Mouse (Mus musculus) heart, embryonic 12.5 days (tissue): ENCODE results near the gene Aven. TPM values are rescaled to one million over a fixed set of nuclear protein-coding genes. Genes with fewer than 3 reads are reported as not detected.

ENCODE experiments used
- ATAC-seq: fragments of 200-750 bp; cut with Nextera tagmentation; 2 replicates; pipeline ENCODE4 v1.8.0; 2017; ENCODE audit warnings: moderate TSS enrichment, moderate library complexity; ENCODE audit not compliant: insufficient number of reproducible peaks, low FRiP score
- H3K27ac ChIP-seq: fragments of 300-500 bp; sonication (generic); 2 replicates; pipeline ENCODE4 v1.5.1; 2016; ENCODE audit warnings: mild to moderate bottlenecking, moderate library complexity; ENCODE audit not compliant: poor library complexity, severe bottlenecking
- H3K27me3 ChIP-seq: fragments of 300-500 bp; sonication (generic); replicated peaks from 2 replicates; pipeline ENCODE4 v1.6.1; 2016; ENCODE audit warnings: mild to moderate bottlenecking, moderate library complexity
- H3K36me3 ChIP-seq: fragments of 300-500 bp; sonication (generic); 2 replicates; pipeline ENCODE4 v1.6.1; 2016; ENCODE audit warnings: mild to moderate bottlenecking, moderate library complexity
- H3K4me1 ChIP-seq: fragments of 300-500 bp; sonication (generic); replicated peaks from 2 replicates; pipeline ENCODE4 v1.6.1; 2016; ENCODE audit warnings: mild to moderate bottlenecking
- H3K4me2 ChIP-seq: fragments of 300-500 bp; sonication (generic); 2 replicates; pipeline ENCODE4 v1.6.1; 2016; ENCODE audit warnings: mild to moderate bottlenecking, moderate library complexity
- H3K4me3 ChIP-seq: fragments of 300-500 bp; sonication (generic); 2 replicates; pipeline ENCODE4 v1.5.1; 2016; ENCODE audit warnings: mild to moderate bottlenecking
- H3K9ac ChIP-seq: fragments of 300-500 bp; sonication (generic); 2 replicates; pipeline ENCODE4 v1.6.1; 2016; ENCODE audit warnings: mild to moderate bottlenecking, moderate library complexity
- H3K9me3 ChIP-seq: fragments of 300-500 bp; sonication (generic); replicated peaks from 2 replicates; pipeline ENCODE4 v1.6.1; 2016; ENCODE audit warnings: mild to moderate bottlenecking, moderate library complexity
- WGBS: fragments of 180-500 bp; shearing (Covaris S2); methylation state at CpG from one replicate; pipeline ENCODE4 v1.1.7; 2016; 5-methylcytosine and 5-hydroxymethylcytosine counted together
- polyA plus RNA-seq: library from polyadenylated mRNA; unstranded; fragments of >200 nt; fragmentation: Nextera tagmentation; extraction: Ambion mirVana; gene quantifications from 2 replicates; pipeline ENCODE4 v1.2.1, GENCODE M21; 2016

The Aven gene
- polyA plus RNA-seq, 1 experiment from 2014 or later, result 12.1 TPM

DNA sequence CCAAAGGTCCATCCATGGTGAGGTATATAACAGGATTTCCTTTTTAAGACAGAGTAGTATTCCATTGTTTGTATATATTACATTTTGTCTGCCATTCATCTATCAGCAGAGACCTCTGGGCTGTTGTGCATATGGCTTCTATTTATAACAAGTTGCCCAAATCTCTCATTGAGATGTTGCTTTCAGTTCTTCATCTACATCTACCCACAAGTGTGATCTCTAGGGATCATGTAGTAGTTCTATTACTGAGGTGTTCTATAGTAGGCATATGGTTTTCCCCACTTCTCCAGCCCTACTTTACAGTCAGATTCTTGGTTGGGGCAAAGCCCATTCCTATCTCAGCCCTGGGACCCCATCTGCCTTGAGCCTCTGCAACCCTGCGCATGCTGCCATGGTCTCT lies 72.3 kb downstream of the Aven start:
- 93% methylated on average over 1 of the region's 1 CpGs for WGBS
- no peaks in the 10 kb centered on the region for H3K9me3 ChIP-seq
- no peak overlapping the region for H3K27ac ChIP-seq
- H3K4me1 ChIP-seq, result peaks cover 6% of the 10 kb centered on the region; the same call in 1 of the 2 replicates
- no peaks in the 10 kb centered on the region for H3K27me3 ChIP-seq
- H3K4me2 ChIP-seq, result no peak overlapping the region
- H3K9ac ChIP-seq, result no peak overlapping the region
- no peaks in the 10 kb centered on the region for H3K36me3 ChIP-seq
- H3K4me3 ChIP-seq, result no peak overlapping the region
- no peak for ATAC-seq

DNA sequence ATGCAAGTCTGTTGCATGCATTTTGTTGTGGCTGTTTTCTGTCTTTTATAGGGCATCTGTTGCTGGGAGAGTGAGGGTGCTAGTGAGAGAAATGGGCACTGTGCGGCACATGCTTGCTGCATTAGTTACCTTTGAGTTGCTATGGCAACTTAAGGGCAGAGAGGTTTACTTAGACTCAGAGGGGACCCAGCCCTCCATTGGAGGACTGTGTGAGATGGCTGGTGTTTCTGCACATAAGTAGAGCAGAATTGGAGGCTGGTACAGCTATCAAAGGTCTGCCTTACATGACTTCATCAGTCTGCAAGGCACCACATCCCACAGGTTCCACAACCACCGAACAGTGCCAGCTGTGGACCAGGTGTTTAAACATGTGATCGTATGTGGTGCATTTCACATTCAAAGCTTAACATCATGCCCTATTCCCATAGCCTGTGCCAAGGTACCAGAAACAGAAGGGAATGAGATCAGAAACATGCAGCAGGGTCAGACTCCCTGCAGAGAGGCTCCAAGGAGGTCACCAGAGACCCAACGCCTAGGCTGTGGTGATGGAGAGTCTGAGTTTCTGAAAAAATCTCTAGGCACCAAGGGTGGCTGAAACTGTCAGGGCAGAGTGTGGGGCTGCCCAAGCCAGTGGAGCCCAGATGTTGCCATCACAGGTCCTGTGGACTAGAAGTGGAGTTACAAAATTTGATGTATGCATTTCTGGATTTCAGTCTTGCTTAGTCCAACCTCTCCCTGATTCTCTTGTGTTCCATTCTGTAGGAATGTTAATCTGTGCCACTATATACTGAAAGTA lies 73.7 kb downstream of the Aven start:
- ATAC-seq, result no peak
- Histone ChIP-seq H3K9ac (no peak overlapping the region), H3K4me1 (peaks cover 6% of the 10 kb centered on the region; the same call in 1 of the 2 replicates), H3K4me2 (no peak overlapping the region), H3K27ac (no peak overlapping the region), H3K9me3 (no peaks in the 10 kb centered on the region), H3K36me3 (no peaks in the 10 kb centered on the region), H3K27me3 (no peaks in the 10 kb centered on the region), H3K4me3 (no peak overlapping the region)
- 78% methylated on average over 4 of the region's 4 CpGs for WGBS

DNA sequence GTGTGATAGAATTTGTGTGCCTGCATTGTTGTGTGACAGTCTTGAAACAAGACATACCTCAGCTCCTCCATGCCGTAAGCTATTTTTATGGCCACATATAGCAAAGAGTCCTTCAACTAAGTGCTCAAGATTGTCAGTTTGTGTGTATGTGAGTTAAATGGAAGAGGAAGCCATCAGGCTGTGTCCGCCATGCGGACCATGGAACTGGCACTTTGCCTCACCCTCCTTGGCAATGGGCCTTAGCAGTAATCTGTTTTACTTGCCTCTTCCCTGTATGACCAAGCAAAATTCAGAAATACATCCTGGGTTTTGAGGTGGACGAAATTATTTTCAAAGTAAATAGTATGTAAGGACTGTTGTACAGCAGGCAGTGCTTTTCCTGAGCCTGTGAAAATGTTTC lies 75.0 kb downstream of the Aven start:
- H3K36me3 ChIP-seq, result no peaks in the 10 kb centered on the region
- no peaks in the 10 kb centered on the region for H3K9me3 ChIP-seq
- H3K27me3 ChIP-seq, result no peaks in the 10 kb centered on the region
- ATAC-seq, result no peak
- H3K4me2 ChIP-seq, result no peak overlapping the region
- H3K27ac ChIP-seq, result no peak overlapping the region
- no peak overlapping the region for H3K4me3 ChIP-seq
- 86% methylated on average over 4 of the region's 4 CpGs for WGBS
- no peak overlapping the region for H3K9ac ChIP-seq
- H3K4me1 ChIP-seq, result peaks cover 6% of the 10 kb centered on the region; the same call in 1 of the 2 replicates

DNA sequence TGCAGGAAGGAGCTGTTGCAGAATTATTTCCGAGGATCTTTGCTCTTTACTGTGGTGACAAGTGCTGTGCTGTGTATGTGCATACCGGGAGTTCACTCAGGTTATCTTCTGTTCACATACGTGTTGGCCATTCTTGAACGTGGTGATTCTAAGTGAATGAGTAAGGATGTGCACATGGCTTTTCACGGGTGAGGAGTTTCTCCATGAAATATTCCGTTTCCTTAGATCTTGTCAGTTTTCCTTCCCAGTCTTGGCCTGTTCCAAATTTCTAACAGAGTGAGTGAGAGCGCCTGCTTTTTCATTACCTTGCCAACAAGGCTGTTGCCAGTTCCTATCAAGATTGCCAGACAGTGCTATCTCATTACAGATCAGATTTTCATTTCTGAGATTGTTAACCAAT lies 98.2 kb downstream of the Aven start:
- H3K27ac ChIP-seq, result no peak overlapping the region
- H3K4me1 ChIP-seq, result no peaks in the 10 kb centered on the region
- H3K9me3 ChIP-seq, result no peaks in the 10 kb centered on the region
- H3K4me2 ChIP-seq, result no peak overlapping the region
- ATAC-seq, result no peak
- no peaks in the 10 kb centered on the region for H3K36me3 ChIP-seq
- no peak overlapping the region for H3K9ac ChIP-seq
- 76% methylated on average over 7 of the region's 7 CpGs for WGBS
- no peak overlapping the region for H3K4me3 ChIP-seq
- H3K27me3 ChIP-seq, result no peaks in the 10 kb centered on the region

- no peak for ATAC-seq
- Histone ChIP-seq H3K4me3 (no peak overlapping the region), H3K4me2 (no peak overlapping the region), H3K9ac (no peak overlapping the region), H3K36me3 (no peaks in the 10 kb centered on the region), H3K9me3 (no peaks in the 10 kb centered on the region), H3K27ac (no peak overlapping the region), H3K27me3 (no peaks in the 10 kb centered on the region), H3K4me1 (no peaks in the 10 kb centered on the region)
- 66% methylated on average over 6 of the region's 6 CpGs for WGBS
Measured at GRCm38 (mm10) chr2:112591451-112591871, 98.7 kb downstream of the Aven start.

DNA sequence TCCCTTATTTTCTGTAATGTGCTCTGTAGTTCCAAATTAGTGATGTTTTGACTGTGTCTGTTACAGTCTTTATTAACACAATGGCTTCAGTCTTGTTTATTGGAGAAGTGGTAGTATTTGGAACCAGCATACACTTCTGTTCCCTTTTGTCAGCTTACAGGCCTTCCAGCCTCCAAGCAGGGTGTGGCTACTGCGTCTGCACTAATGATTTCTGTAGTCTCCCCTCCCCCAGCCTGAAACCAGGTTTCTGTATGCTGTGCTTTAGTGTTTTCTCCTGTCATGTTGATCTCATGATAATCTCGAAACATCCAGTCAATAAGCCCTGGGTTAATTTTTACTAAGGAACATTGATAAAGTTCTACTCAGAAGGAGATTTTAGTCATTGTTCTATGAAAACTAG lies 100.6 kb downstream of the Aven start:
- H3K4me1 ChIP-seq, result no peaks in the 10 kb centered on the region
- no peak overlapping the region for H3K27ac ChIP-seq

DNA sequence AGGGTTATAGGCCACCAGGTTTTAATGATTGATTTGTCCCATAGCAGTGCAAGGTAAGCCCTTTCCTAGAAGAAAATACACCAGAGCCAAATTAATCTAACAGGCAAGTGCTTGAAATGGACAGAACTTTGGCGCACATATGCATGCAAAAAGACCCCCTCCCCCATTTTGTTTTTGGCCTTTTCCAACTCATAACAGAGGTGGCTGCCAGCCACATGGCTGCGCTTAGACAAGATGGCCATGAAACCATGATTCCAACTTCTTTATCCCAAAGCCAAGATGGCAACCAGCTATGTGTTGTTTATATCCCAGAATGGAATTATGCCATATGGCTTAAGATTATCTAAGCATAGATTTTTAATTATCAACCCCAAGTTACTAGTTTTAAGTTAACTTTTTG lies 101.0 kb downstream of the Aven start:
- Histone ChIP-seq H3K4me1 (no peaks in the 10 kb centered on the region), H3K36me3 (no peaks in the 10 kb centered on the region), H3K9ac (no peak overlapping the region), H3K27ac (no peak overlapping the region), H3K4me3 (no peak overlapping the region), H3K4me2 (no peak overlapping the region), H3K9me3 (no peaks in the 10 kb centered on the region), H3K27me3 (no peaks in the 10 kb centered on the region)
- WGBS, result 90% methylated on average over 2 of the region's 2 CpGs
- ATAC-seq, result no peak

More for the DNA sequence above, 100.6 kb downstream of the Aven start:
- 70% methylated on average over 2 of the region's 2 CpGs for WGBS
- H3K9me3 ChIP-seq, result no peaks in the 10 kb centered on the region
- no peaks in the 10 kb centered on the region for H3K27me3 ChIP-seq
- ATAC-seq, result no peak
- no peak overlapping the region for H3K9ac ChIP-seq
- H3K36me3 ChIP-seq, result no peaks in the 10 kb centered on the region
- no peak overlapping the region for H3K4me2 ChIP-seq
- no peak overlapping the region for H3K4me3 ChIP-seq

GRCm38 (mm10) chr2:112595807-112596206 lies 103.0 kb downstream of the Aven start:
- 76% methylated on average over 3 of the region's 3 CpGs for WGBS
- Histone ChIP-seq H3K9ac (no peak overlapping the region), H3K4me1 (no peaks in the 10 kb centered on the region), H3K27ac (no peak overlapping the region), H3K4me3 (no peak overlapping the region), H3K27me3 (no peaks in the 10 kb centered on the region), H3K4me2 (no peak overlapping the region), H3K9me3 (no peaks in the 10 kb centered on the region), H3K36me3 (no peaks in the 10 kb centered on the region)
- ATAC-seq, result no peak

DNA sequence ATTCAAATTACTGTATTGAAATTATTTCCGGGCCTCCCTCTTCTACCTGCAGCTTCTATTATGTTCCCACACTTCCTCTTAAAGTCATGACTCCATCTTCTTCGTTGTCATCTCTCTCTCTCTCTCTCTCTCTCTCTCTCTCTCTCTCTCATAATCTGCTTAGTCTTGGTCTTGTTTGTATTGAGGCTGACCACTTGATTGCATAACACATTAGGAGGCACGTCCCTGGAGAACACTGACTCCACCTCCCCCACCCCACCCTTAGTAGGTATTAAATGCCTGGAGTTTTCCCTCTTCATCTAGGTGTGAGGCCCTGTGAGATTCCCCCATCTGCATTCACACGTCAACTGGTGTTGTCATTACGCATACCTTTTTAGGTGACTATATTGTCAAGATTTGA lies 103.7 kb downstream of the Aven start:
- no peak for ATAC-seq
- Histone ChIP-seq H3K27ac (no peak overlapping the region), H3K9me3 (no peaks in the 10 kb centered on the region), H3K4me1 (peaks cover 5% of the 10 kb centered on the region; the same call in 1 of the 2 replicates), H3K9ac (no peak overlapping the region), H3K4me3 (no peak overlapping the region), H3K4me2 (no peak overlapping the region), H3K36me3 (no peaks in the 10 kb centered on the region), H3K27me3 (no peaks in the 10 kb centered on the region)
- 55% methylated on average over 5 of the region's 5 CpGs for WGBS

DNA sequence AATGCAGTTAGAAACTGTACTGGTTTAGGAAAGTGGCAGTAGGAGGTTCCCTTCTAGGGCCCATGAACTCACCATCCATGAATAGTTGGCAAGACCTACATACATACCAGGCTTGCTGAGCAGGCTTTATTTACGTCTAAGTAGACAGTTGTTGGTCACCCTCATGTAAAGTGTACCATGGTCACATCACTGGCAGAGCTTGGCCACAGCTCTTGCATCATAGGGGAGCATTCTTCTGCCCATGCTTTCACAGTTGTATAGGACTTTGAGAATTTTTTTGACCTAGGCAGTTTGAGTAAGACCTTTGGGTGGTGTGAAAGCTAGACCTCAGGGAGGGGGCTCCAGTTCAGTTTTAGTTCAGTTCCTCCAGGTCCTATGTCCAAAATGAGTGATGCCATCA lies 104.3 kb downstream of the Aven start:
- no peaks in the 10 kb centered on the region for H3K27me3 ChIP-seq
- peaks cover 6% of the 10 kb centered on the region; the same call in 1 of the 2 replicates for H3K4me1 ChIP-seq
- H3K27ac ChIP-seq, result no peak overlapping the region
- H3K4me3 ChIP-seq, result no peak overlapping the region
- no peak overlapping the region for H3K9ac ChIP-seq
- no peaks in the 10 kb centered on the region for H3K36me3 ChIP-seq
- H3K9me3 ChIP-seq, result no peaks in the 10 kb centered on the region
- 65% methylated on average over 1 of the region's 1 CpGs for WGBS
- no peak overlapping the region for H3K4me2 ChIP-seq
- ATAC-seq, result no peak

DNA sequence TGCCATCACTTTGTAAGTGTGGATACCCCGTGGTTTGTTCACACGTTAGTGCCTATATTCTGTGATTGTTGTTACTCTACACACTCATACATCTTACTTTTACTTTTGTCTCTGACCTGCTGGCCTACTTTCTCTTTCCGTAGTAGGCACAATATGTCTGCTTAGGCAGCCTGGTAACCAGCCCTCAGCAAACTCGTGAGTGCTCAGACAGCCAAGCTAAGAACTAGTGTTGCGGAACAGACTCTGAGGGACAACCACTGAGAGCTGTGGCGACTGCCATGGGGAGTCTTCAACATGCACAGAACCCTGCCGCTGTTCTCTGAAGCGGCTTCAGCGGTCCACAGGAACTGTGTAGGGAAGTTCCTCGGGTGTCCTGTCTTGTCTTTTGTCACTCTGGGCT lies 107.5 kb downstream of the Aven start:
- Histone ChIP-seq H3K27ac (no peak overlapping the region), H3K27me3 (no peaks in the 10 kb centered on the region), H3K36me3 (no peaks in the 10 kb centered on the region), H3K9ac (no peak overlapping the region), H3K4me3 (no peak overlapping the region), H3K9me3 (no peaks in the 10 kb centered on the region), H3K4me1 (peaks cover 11% of the 10 kb centered on the region; the same call in 1 of the 2 replicates), H3K4me2 (no peak overlapping the region)
- 72% methylated on average over 10 of the region's 10 CpGs for WGBS
- no peak for ATAC-seq

GRCm38 (mm10) chr2:112602487-112602886 lies 109.7 kb downstream of the Aven start:
- H3K4me2 ChIP-seq, result peak overlapping the region; percentile 12; the same call in 1 of the 2 replicates
- no peak overlapping the region for H3K27ac ChIP-seq
- peaks cover 11% of the 10 kb centered on the region; the same call in 1 of the 2 replicates for H3K4me1 ChIP-seq
- 69% methylated on average over 8 of the region's 8 CpGs for WGBS
- H3K27me3 ChIP-seq, result no peaks in the 10 kb centered on the region
- ATAC-seq, result no peak
- H3K4me3 ChIP-seq, result no peak overlapping the region
- H3K36me3 ChIP-seq, result no peaks in the 10 kb centered on the region
- H3K9ac ChIP-seq, result no peak overlapping the region
- no peaks in the 10 kb centered on the region for H3K9me3 ChIP-seq
